9 mouse cellular contexts compared by ENCODE assay signal in the genomic region with DNA sequence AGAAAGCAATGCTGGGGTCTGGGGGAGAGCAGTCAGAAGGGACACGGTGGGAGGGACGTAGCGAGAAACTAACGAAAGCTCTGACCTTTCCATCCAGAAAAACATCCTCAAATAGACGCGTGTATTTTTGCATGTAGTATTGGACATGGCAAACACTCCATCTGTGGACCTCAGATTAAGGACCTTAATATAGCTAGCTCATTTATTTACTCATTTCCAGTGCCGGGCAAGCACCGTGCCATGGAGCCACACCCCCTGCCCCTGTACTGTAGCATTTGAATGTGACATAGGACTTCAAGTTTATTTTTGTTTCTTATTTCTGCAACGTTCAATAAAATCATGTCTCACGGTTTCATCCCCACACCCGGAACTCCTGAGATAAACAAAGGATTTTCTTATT.
"Had no signal": no experiment of that assay in that cellular context is flagged by ENCODE, and none has a peak within 500 bp of the region (broad histone marks: within the 10 kb centered on the region; RNA-seq: fewer than 3 reads in every experiment).

No protein-coding gene starts in this region.

- H3K27me3 ChIP-seq: limb, embryonic 15.5 days; liver, embryonic 12.5 days; midbrain, embryonic 13.5 days; neural tube, embryonic 12.5 days had no signal

- H3K9ac ChIP-seq: limb, embryonic 15.5 days; liver, embryonic 12.5 days; lung, embryonic 14.5 days; midbrain, embryonic 13.5 days; neural tube, embryonic 12.5 days had no signal

- H3K4me2 ChIP-seq: limb, embryonic 15.5 days; liver, embryonic 12.5 days; lung, embryonic 14.5 days; midbrain, embryonic 13.5 days; neural tube, embryonic 12.5 days had no signal

- H3K4me1 ChIP-seq: neural tube, embryonic 12.5 days had no signal

- H3K36me3 ChIP-seq: limb, embryonic 15.5 days; liver, embryonic 12.5 days; midbrain, embryonic 13.5 days; neural tube, embryonic 12.5 days had no signal

- ATAC-seq: liver, embryonic 12.5 days; midbrain, embryonic 13.5 days had no signal

- H3K9me3 ChIP-seq: limb, embryonic 15.5 days; liver, embryonic 12.5 days; midbrain, embryonic 13.5 days; neural tube, embryonic 12.5 days had no signal

- DNase-seq: lung, embryonic 14.5 days; lung, postnatal 14 days; thymus, adult 18-20 months; thymus, postnatal 14 days had no signal

- H3K27ac ChIP-seq: left cerebral cortex, adult 2 months; limb, embryonic 15.5 days; liver, embryonic 12.5 days; midbrain, embryonic 13.5 days; neural tube, embryonic 12.5 days had no signal

- H3K4me3 ChIP-seq: left cerebral cortex, adult 2 months; limb, embryonic 15.5 days; liver, embryonic 12.5 days; midbrain, embryonic 13.5 days; neural tube, embryonic 12.5 days had no signal
